In the genomic region with DNA sequence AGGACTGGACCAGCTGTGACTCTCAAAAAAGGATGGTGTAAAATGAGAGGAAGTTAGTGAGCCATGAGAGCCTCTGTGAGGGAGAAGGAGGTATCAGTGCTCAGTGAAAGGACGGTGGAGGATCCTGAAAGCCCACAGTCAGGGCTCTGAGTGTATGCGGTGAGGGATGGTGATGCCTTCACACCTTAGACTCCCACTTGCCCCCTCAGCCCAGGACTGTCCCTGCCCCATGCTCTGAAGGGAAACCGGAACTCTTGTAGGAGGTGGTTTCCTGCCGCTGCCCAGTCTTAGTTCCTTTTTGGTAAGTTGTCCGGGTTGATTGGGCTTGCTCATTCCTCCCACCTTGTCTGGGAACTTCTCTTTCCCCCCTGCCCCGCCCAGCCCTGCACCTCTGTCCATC, we compare ENCODE assay signal across 12 mouse cellular contexts. TPM values are rescaled to one million over a fixed set of nuclear protein-coding genes. Genes with fewer than 3 reads are reported as not detected.
DNase-seq lines count a peak whose midpoint lies in the region; ATAC-seq and TF ChIP-seq lines count a peak whose summit lies in the region.
"Had no signal": no experiment of that assay in that cellular context is flagged by ENCODE, and none has a peak within 500 bp of the region (broad histone marks: within the 10 kb centered on the region; RNA-seq: fewer than 3 reads in every experiment).

No protein-coding gene starts in this region.

- H3K27ac ChIP-seq in liver, embryonic 16.5 days (ENCODE audit: low read length) = no peak overlapping the region
- H3K27ac ChIP-seq in liver, embryonic 11.5 days (ENCODE audit: low read depth, low read length) = no peak overlapping the region
- H3K27ac ChIP-seq: limb, embryonic 15.5 days; neural tube, embryonic 12.5 days had no signal

- H3K27me3 ChIP-seq in liver, embryonic 16.5 days (ENCODE audit: control insufficient read depth, insufficient read depth, low read depth, low read length) = peaks cover 45% of the 10 kb centered on the region
- peaks cover 50% of the 10 kb centered on the region for H3K27me3 ChIP-seq in liver, embryonic 11.5 days (replicated peaks; ENCODE audit: control insufficient read depth, insufficient read depth, low read length)
- peaks cover 3% of the 10 kb centered on the region for H3K27me3 ChIP-seq in E14TG2a.4 (ENCODE audit: insufficient read depth, low read length)

- DNase-seq in liver, embryonic 11.5 days (ENCODE audit: low spot score) = no peak
- DNase-seq in induced T-regulatory cell, adult 2 months (ENCODE audit: low read depth) = peak; percentile 81
- DNase-seq in thymus, postnatal 0 days (ENCODE audit: low spot score) = peak; percentile 59
- DNase-seq in adrenal gland, adult 2 months = no peak
- no peak for DNase-seq in cerebellum, adult 11-12 months
- DNase-seq: adrenal gland, postnatal 36 days had no signal

- H3K4me2 ChIP-seq in liver, embryonic 16.5 days (ENCODE audit: low read depth, low read length) = peak overlapping the region; percentile 2; the same call in 1 of the 2 replicates
- no peak overlapping the region for H3K4me2 ChIP-seq in liver, embryonic 11.5 days
- H3K4me2 ChIP-seq: heart, embryonic 11.5 days; limb, embryonic 15.5 days; neural tube, embryonic 12.5 days had no signal

- no peak for TF ChIP-seq CTCF in E14TG2a.4 (conservative IDR thresholded peaks at IDR 0.05; ENCODE audit: low read length)

- WGBS in liver, embryonic 16.5 days (ENCODE audit: insufficient replicate concordance) = 13% methylated on average over 6 of the region's 6 CpGs
- WGBS in liver, embryonic 11.5 days = 35% methylated on average over 6 of the region's 6 CpGs

- no peaks in the 10 kb centered on the region for H3K36me3 ChIP-seq in liver, embryonic 16.5 days (ENCODE audit: control insufficient read depth, insufficient read depth)
- no peaks in the 10 kb centered on the region for H3K36me3 ChIP-seq in liver, embryonic 11.5 days (ENCODE audit: control insufficient read depth, insufficient read depth, low read length)
- no peaks in the 10 kb centered on the region for H3K36me3 ChIP-seq in E14TG2a.4 (ENCODE audit: insufficient read depth, low read length)
- H3K36me3 ChIP-seq: limb, embryonic 15.5 days; neural tube, embryonic 12.5 days had no signal

- peak; percentile 17; the same call in 1 of the 2 replicates for ATAC-seq in liver, embryonic 16.5 days (ENCODE audit: low read depth)
- ATAC-seq in liver, embryonic 11.5 days (replicated peaks; ENCODE audit: low FRiP score) = no peak

- no peaks in the 10 kb centered on the region for H3K9me3 ChIP-seq in liver, embryonic 16.5 days (replicated peaks; ENCODE audit: control insufficient read depth, low read length)
- no peaks in the 10 kb centered on the region for H3K9me3 ChIP-seq in liver, embryonic 11.5 days (ENCODE audit: control insufficient read depth, low read length)
- no peaks in the 10 kb centered on the region for H3K9me3 ChIP-seq in E14TG2a.4 (ENCODE audit: low read length)
- H3K9me3 ChIP-seq: limb, embryonic 15.5 days; neural tube, embryonic 12.5 days had no signal

- H3K9ac ChIP-seq in liver, embryonic 16.5 days (ENCODE audit: low read depth, low read length) = no peak overlapping the region
- H3K9ac ChIP-seq in liver, embryonic 11.5 days (ENCODE audit: low read depth, low read length) = no peak overlapping the region
- H3K9ac ChIP-seq: limb, embryonic 15.5 days; neural tube, embryonic 12.5 days had no signal

- no peak overlapping the region for H3K4me3 ChIP-seq in liver, embryonic 16.5 days (ENCODE audit: low read depth, low read length)
- H3K4me3 ChIP-seq in liver, embryonic 11.5 days (ENCODE audit: low read depth, low read length) = no peak overlapping the region
- peak overlapping the region; percentile 37 for H3K4me3 ChIP-seq in E14TG2a.4 (replicated peaks; ENCODE audit: low read length)
- H3K4me3 ChIP-seq: limb, embryonic 15.5 days; neural tube, embryonic 12.5 days had no signal

- peaks cover 5% of the 10 kb centered on the region for H3K4me1 ChIP-seq in liver, embryonic 16.5 days (ENCODE audit: control insufficient read depth, low read depth, low read length)
- peaks cover 18% of the 10 kb centered on the region for H3K4me1 ChIP-seq in liver, embryonic 11.5 days (replicated peaks; ENCODE audit: control insufficient read depth, insufficient read depth, low read length)
- peaks cover 97% of the 10 kb centered on the region for H3K4me1 ChIP-seq in E14TG2a.4 (replicated peaks; ENCODE audit: low read depth, low read length)

RNA-seq across cellular contexts. Expression of a gene that starts 2.8 kb away (rescaled TPM):
- polyA plus RNA-seq in liver, embryonic 16.5 days (2015; fragmentation: Nextera tagmentation; extraction: Ambion mirVana) = 2.4 and 3.2 TPM in 2 replicates
- 0.23 and 0.73 TPM in 2 replicates for polyA plus RNA-seq in liver, embryonic 11.5 days (2014; fragmentation: Nextera tagmentation; extraction: Ambion mirVana)
- 6.0 and 7.8 TPM in 2 replicates for polyA plus RNA-seq in thymus, postnatal 0 days (2015; fragmentation: Nextera tagmentation; extraction: Ambion mirVana)
- total RNA-seq in adrenal gland, adult 2 months (2021) = under 1 TPM; 0.29 to 0.93 TPM
- polyA plus RNA-seq in adrenal gland, adult 2 months (2012; rRNA removed) = 0.29 and 0.56 TPM in 2 replicates
- total RNA-seq: layer of hippocampus, postnatal 14 days had no signal

RNA-seq across cellular contexts. Expression of a gene that starts 34.3 kb away (rescaled TPM):
- polyA plus RNA-seq in liver, embryonic 16.5 days (2015; fragmentation: Nextera tagmentation; extraction: Ambion mirVana) = 0.70 and 1.6 TPM in 2 replicates
- 5.1 and 6.1 TPM in 2 replicates for polyA plus RNA-seq in liver, embryonic 11.5 days (2014; fragmentation: Nextera tagmentation; extraction: Ambion mirVana)
- polyA plus RNA-seq in thymus, postnatal 0 days (2015; fragmentation: Nextera tagmentation; extraction: Ambion mirVana) = 5.3 and 8.0 TPM in 2 replicates
- total RNA-seq in adrenal gland, adult 2 months (2021) = 10 to 100 TPM; 64.3 to 88.3 TPM
- 78.1 and 88.7 TPM in 2 replicates for polyA plus RNA-seq in adrenal gland, adult 2 months (2012; rRNA removed)

RNA-seq across cellular contexts. Expression of a gene that starts 54.4 kb away (rescaled TPM):
- polyA plus RNA-seq in liver, embryonic 16.5 days (2015; fragmentation: Nextera tagmentation; extraction: Ambion mirVana) = 24.6 and 27.7 TPM in 2 replicates
- polyA plus RNA-seq in liver, embryonic 11.5 days (2014; fragmentation: Nextera tagmentation; extraction: Ambion mirVana) = 27.8 and 32.2 TPM in 2 replicates
- 45.4 and 52.4 TPM in 2 replicates for polyA plus RNA-seq in thymus, postnatal 0 days (2015; fragmentation: Nextera tagmentation; extraction: Ambion mirVana)
- 10 to 100 TPM; 27.7 to 35.4 TPM for total RNA-seq in adrenal gland, adult 2 months (2021)
- polyA plus RNA-seq in adrenal gland, adult 2 months (2012; rRNA removed) = 10.9 and 13.2 TPM in 2 replicates

Comparison
In these comparisons a context has a peak if more than half of its experiments do, and no peak if none do; other contexts are left out.
1. DNase-seq: peak in induced T-regulatory cell, adult 2 months (single experiment) and thymus, postnatal 0 days (single experiment); none in liver, embryonic 11.5 days (single experiment), adrenal gland, adult 2 months (single experiment) and cerebellum, adult 11-12 months (single experiment).